Mouse (Mus musculus) telencephalon, adult 2 months (tissue): ENCODE results near the gene Klhl28.

Experiments
- DNase-seq: peaks from one replicate; pipeline ENCODE4 v3.0.0-alpha.2; 2011; ENCODE audit warnings: low read depth, low spot score

Klhl28 gene

GRCm38 (mm10) chr12:64965124-64966026, at the start of gene Klhl28, which contains the start of gene Togaram1:
Gene Klhl28 (minus strand): TSS chr12:64965534.
Gene Togaram1 (plus strand): TSS chr12:64965804.
- DNase-seq, result peak; percentile 100

DNA sequence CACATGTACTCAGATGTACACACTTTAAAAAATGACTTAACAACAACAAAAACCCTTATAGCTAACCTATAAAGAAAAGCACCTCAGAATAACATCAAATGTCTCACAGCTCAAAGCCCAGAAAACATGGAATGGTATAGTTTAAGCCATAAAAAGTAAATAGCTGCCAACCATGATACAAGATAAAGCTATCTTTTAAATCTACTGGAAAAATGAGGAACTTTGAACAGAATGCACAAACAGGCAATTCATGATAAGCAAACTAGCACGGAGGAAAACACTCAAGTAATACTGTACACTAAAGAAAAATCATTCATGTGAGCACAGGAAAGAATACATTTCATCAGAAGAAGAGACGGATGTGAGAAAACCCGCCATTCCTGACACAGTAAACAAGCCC, 42.4 kb upstream of the Klhl28 start:
- DNase-seq, result no peak

DNA sequence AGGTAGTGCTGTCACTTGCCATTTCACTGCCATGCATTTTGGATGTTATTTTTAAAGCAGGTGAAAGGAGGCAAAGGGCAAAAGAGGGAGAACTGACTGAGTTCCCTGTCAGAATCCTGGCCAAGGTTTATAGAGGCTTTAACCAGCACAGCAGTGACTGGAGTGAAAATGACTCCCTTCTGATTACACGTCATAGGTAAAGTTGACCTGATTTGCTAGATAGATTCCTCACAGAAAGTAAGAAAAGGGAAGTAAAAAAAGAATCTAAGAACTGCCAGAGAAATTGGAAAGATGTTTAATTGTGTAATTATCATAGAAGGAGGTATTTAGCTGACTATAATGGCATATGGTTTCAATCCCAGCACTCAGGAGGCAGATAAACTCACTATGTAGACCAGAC, 12.2 kb upstream of the Klhl28 start:
- no peak for DNase-seq

GRCm38 (mm10) chr12:64976191-64976590, 10.9 kb upstream of the Klhl28 start:
- DNase-seq, result no peak

GRCm38 (mm10) chr12:64975558-64975957, 10.2 kb upstream of the Klhl28 start:
- no peak for DNase-seq

DNA sequence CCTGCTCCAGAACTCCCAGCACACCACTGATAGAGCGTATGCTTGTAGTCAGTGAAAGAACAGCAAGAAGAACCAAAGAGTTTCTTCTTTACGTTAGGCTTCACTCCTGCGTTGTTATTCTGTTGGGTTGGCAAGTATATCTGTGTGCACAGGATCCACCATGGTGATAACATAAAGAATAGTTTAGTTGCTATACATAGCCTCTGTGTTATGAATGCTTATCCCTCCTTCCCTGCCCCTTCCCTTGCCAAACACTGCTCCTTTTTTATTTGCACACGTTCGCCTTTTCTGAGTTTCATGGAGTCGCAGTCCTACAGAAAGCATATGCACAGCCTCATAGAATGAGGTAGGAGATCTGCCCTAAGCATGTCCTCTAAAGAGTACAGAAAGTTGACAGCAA, 6.7 kb upstream of the Klhl28 start:
- no peak for DNase-seq

DNA sequence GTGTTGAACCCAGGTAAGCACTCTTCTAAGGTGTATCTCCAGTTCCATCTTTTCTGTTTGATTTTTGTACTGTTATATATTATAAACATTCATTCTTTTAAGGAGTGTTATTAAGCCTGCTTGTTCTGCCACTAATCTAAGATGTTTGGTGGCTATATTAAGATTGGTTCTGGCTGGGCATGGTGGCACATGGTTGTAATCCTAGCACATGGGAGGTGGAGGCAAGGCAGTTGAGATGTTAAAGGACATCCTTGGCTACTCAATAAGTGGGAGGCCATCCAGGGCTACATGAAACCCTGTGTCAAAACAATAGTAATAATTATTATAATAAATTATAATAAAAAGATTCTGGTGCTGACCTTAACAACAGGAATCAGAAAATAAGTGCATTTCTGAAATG, 6.1 kb upstream of the Klhl28 start:
- DNase-seq, result no peak

DNA sequence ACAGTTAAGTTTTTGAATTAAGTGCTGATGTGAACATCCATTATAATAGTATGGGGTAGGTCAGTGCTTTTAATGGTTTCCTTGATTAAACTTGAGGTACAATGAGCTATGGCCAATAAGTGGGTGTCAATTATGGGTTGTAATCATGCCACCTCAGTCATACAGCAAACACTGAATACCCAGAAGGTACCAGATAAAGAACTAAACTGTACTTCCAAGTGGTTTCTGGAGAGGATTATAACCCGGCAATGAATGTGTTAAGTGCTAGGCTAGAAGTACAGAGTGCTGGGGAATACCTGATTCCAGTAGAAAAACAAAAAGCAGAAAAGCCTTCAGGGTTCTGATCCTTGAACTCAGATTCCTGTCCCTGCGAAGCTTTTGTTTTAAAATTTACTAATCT, 2.7 kb upstream of the Klhl28 start:
- no peak for DNase-seq

DNA sequence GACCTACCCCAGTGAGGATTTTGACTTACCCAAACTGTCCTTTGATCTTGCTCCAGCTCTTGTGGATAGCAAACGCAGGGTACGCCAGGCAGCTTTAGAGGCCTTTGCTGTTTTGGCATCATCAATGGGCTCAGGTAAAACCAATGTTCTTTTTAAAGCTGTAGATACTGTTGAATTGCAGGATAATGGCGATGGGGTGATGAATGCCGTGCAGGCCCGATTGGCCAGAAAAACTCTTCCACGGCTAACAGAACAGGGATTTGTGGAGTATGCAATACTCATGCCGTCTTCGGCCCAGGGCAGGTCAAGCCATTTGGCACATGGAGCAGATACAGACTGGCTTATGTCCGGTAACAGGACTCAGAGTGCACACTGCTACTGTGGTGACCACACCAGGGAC, 2.1 kb upstream of the Klhl28 start:
- no peak for DNase-seq

- DNase-seq, result no peak
Observed at GRCm38 (mm10) chr12:64966652-64967435, 1.5 kb upstream of the Klhl28 start.

- DNase-seq, result peak; percentile 9
Observed at GRCm38 (mm10) chr12:64966101-64966631, 832 bp upstream of the Klhl28 start.

DNA sequence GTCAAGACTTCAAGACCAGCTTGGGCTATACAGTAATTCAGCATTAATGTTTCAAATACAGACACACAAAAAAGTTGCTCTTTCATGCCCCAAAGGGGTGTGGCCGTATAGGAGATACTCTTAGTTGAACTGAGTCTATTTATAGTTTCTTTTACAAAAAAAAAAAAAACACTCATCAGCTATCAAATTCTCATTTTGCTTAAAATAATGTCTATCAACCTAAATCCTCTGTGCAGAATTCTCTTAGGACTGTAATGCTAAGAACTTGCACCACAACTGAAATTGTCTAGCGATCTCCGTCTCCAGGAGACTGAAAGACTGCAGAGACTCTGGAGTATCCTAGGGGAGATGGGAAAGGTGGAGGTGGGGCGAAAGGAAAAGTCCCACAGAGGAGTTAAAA, 774 bp downstream of the Klhl28 start:
- DNase-seq, result no peak

DNA sequence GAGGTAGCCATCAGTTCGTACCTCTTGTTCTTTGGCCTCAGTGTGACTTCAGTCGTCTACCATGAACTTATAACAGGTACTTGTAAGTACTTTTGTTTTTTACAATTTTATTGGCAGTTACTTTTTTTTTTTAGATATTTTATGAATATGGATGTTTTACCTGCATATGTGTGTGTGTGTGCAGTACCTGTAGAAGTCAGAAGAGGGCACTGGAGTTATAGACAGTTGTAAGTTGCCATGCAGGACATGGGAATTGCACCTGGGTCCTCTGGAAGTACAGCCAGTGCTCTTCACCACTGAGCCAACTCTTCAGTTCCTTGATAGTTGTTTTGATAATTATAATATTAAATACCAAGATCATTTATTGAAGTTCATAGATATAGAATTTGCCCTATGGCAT, 27.8 kb downstream of the Klhl28 start:
- DNase-seq, result no peak

DNA sequence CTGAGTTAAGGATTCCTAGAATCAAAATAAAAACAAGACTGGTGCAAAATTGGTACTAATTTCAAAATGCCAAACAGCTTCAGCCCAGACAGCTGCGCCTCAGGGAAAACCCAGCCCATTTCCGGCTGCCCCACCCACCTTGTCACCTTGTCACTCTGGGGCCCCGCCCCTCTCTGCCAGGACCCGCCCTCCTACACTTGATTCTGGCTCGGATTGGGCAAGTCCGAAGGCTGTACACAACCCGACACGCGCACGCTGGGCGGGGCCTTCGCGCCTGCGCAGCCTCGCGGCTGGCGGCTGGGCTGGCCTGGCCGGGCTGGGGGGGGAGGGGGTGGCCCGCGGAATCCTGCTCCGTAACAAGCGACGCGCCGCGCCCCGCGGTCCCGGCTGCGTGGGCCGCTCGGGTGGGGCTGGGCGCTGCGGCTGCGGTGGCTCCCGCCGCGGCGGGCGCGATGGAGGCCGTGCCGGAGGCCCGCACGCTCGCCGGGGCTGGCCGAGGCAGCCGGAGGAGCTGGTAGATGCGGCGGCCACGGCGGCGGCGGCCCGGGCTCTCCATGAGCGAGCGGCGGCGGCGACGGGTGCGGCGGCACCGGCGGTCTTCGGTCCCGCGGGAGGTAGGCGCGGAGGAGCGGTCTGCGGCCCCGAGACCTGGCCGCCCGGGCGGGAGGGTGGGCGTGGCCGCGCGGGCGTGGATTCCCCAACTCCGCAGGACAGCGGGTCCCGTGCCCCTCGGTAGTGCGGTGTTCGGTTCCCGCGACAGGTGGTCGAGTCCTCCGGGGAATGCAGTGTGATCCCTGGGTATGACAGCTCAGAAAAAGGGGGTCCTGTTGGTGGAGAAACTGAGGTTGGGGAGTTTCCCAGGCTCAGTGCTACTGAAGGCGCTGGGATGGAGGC, 47.5 kb downstream of the Klhl28 start, which contains the start of gene Gm527:
Gm527 (plus strand) TSS at position 329 of the 894 bp plus-strand sequence.
- DNase-seq, result peak; percentile 93

DNA sequence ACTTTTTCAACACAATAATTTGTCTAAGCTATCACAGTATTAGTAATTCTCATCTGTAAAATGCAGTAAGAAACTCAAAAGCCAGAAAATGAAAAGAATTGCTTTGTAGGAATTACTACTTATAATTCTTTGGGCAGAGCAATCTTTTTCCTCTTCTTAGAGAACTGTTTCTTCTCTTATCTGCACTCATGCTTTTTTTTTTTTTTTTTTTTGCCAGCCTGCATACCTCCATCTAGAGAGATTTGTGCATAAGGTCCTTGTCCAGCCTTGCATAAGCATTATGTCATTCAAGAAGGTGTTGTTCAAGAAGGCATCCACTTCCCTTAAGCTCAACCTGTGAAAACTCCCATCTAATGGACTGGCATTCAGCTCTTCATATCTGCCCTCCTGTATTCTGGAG, 48.6 kb downstream of the Klhl28 start:
- no peak for DNase-seq

DNA sequence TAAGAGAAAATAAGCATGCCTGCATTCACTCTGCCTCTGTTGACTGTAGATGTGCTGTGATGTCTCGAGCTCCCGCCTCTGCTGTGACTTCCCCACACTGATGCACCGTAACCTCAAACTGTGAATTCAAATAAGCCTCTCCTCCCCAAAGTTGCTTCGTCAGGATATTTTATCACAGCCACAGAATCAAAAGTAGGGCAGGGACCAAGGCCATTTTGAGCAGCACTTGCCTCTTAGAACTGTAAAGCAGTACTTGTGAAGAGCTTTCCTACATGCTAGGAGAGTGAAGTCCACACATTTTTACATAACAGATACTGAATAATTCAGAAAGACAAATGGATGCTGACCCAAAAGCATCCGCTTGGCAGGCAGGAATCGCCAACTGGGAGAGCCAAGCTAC, 52.3 kb downstream of the Klhl28 start:
- DNase-seq, result peak; percentile 32

DNA sequence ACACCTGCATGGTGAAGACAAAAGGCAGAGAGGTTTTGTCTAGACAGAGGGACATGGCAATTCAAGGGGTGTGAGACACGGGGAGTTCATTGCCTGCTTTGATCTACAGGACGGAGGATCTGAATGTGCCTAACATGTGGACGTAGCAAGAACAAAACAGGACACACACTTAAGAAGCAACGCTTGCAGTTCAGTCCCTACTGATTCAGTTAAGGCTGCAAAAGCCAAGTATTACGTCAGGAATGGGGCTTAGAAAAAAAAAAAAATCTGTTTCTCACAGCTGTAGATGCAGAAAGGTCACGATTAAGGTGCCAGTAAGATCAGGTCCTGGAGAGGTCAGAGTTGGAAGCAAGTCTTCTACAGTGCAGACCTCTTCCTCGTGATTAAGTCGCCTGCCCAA, 62.1 kb downstream of the Klhl28 start:
- no peak for DNase-seq

DNA sequence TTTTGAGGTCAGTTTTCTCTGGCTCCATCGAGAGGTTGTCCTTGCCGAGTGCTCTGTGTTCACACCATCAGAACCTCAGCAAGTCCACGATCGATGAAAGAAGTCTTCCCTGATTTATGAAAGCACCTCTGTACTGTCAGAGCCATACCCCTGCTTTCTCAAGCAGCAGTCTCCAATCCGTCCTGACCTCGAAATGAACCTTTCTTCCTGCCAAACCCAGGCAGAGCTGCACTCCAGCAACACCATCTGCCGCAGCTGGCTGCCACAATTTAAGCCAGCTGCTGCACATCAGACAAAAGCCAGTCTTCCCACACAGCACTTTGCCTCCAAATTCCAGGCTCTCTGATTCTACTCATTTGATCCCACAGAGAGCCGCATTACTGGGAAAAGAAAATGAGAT, 62.8 kb downstream of the Klhl28 start:
- DNase-seq, result peak; percentile 35

DNA sequence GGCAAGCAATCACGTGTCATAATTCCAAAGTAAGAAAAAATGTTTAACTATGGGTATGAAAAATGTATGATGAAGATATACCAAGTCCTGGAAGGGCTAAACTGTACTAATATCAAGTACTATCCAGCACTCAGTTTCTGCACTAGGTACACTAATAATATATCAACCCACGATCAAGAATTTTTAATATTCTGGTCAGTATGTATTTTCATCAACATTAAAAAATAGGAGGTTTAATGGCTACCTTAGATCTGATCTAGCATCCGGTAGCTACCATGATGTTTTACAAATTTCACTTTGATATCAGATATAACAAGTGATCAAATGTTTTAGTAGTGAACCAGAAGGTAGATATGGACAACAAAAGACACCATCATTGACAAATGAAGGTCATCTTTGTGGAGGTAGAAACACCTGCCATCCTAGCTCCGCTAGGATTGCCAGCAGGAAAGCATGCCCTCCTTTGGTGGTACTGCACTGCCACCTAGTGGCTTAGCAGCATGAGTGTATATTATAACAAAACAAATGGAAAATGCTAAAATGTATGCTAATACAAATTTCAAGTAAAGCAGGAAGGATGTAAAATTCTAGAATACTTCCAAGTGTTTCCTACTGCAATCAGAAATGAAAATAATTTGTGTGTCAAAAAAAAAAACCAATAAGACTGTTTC, 68.1 kb downstream of the Klhl28 start:
- DNase-seq, result peak; percentile 28
